Mouse (Mus musculus) hindbrain, embryonic 11.5 days (tissue): ENCODE data around the gene Numb. TPM values are rescaled to one million over a fixed set of nuclear protein-coding genes. Genes with fewer than 3 reads are reported as not detected.

Experiments used
- ATAC-seq: fragments of 200-750 bp; cut with Nextera tagmentation; 2 replicates; pipeline ENCODE4 v1.8.0; 2017; ENCODE audit warnings: mild to moderate bottlenecking, moderate TSS enrichment, moderate library complexity; ENCODE audit not compliant: low FRiP score
- DNase-seq: peaks from one replicate; pipeline ENCODE4 v3.0.0-alpha.2; 2015; ENCODE audit warnings: low spot score
- H3K27ac ChIP-seq: fragments of 300-500 bp; sonication (generic); 2 replicates; pipeline ENCODE4 v1.5.1; 2014; ENCODE audit warnings: mild to moderate bottlenecking, low read depth, low read length
- H3K27me3 ChIP-seq: fragments of 300-500 bp; sonication (generic); 2 replicates; pipeline ENCODE4 v1.6.1; 2014; ENCODE audit warnings: mild to moderate bottlenecking, low read length, moderate library complexity, mixed read lengths; ENCODE audit not compliant: control insufficient read depth, insufficient read depth
- H3K36me3 ChIP-seq: fragments of 300-500 bp; sonication (generic); 2 replicates; pipeline ENCODE4 v1.6.1; 2014; ENCODE audit warnings: mild to moderate bottlenecking, low read length, moderate library complexity, mixed read lengths; ENCODE audit not compliant: control insufficient read depth, insufficient read depth
- H3K4me1 ChIP-seq: fragments of 300-500 bp; sonication (generic); replicated peaks from 2 replicates; pipeline ENCODE4 v1.6.1; 2014; ENCODE audit warnings: low read length, mixed read lengths; ENCODE audit not compliant: control insufficient read depth, insufficient read depth
- H3K4me2 ChIP-seq: fragments of 300-500 bp; sonication (generic); replicated peaks from 2 replicates; pipeline ENCODE4 v1.6.1; 2014; ENCODE audit warnings: mild to moderate bottlenecking, low read depth, low read length
- H3K4me3 ChIP-seq: fragments of 300-500 bp; sonication (generic); 2 replicates; pipeline ENCODE4 v1.5.1; 2014; ENCODE audit warnings: low read depth, low read length
- H3K9ac ChIP-seq: fragments of 300-500 bp; sonication (generic); 2 replicates; pipeline ENCODE4 v1.6.1; 2014; ENCODE audit warnings: low read depth, low read length
- H3K9me3 ChIP-seq: fragments of 300-500 bp; sonication (generic); 2 replicates; pipeline ENCODE4 v1.6.1; 2016; ENCODE audit warnings: low read length; ENCODE audit not compliant: control insufficient read depth
- WGBS: fragments of 180-500 bp; shearing (Covaris S2); extraction: QIAGEN DNeasy Blood & Tissue Kit; methylation state at CpG from one replicate; pipeline ENCODE4 v1.1.7; 2014; 5-methylcytosine and 5-hydroxymethylcytosine counted together
- polyA plus RNA-seq: library from polyadenylated mRNA; unstranded; fragments of >200 nt; fragmentation: Nextera tagmentation; extraction: Ambion mirVana; gene quantifications from 2 replicates; pipeline ENCODE4 v1.2.1, GENCODE M21; 2014

Numb gene
- polyA plus RNA-seq, 1 experiment from 2014 or later = 31.0 TPM

- Histone ChIP-seq H3K9ac (no peak overlapping the region), H3K36me3 (no peaks in the 10 kb centered on the region), H3K4me3 (no peak overlapping the region), H3K27me3 (no peaks in the 10 kb centered on the region), H3K9me3 (no peaks in the 10 kb centered on the region), H3K27ac (no peak overlapping the region), H3K4me2 (no peak overlapping the region), H3K4me1 (peaks cover 8% of the 10 kb centered on the region; the same call in 1 of the 2 replicates)
- ATAC-seq = no peak
- no peak for DNase-seq
- WGBS = 19% methylated on average over 4 of the region's 4 CpGs
These were observed 159.0 kb downstream of the Numb start for GRCm38 (mm10) chr12:83762706-83763105.

- no peak overlapping the region for H3K27ac ChIP-seq
- H3K9ac ChIP-seq = no peak overlapping the region
- no peak overlapping the region for H3K4me2 ChIP-seq
- DNase-seq = no peak
- H3K27me3 ChIP-seq = no peaks in the 10 kb centered on the region
- no peak for ATAC-seq
- H3K36me3 ChIP-seq = no peaks in the 10 kb centered on the region
- no peaks in the 10 kb centered on the region for H3K9me3 ChIP-seq
- WGBS = 87% methylated on average over 2 of the region's 2 CpGs
- peaks cover 7% of the 10 kb centered on the region; the same call in 1 of the 2 replicates for H3K4me1 ChIP-seq
- no peak overlapping the region for H3K4me3 ChIP-seq
These were observed 161.5 kb downstream of the Numb start for GRCm38 (mm10) chr12:83760201-83760600.

GRCm38 (mm10) chr12:83758735-83759134 is 163.0 kb downstream of the Numb start:
- Histone ChIP-seq H3K27me3 (no peaks in the 10 kb centered on the region), H3K9ac (no peak overlapping the region), H3K4me2 (no peak overlapping the region), H3K4me1 (peaks cover 4% of the 10 kb centered on the region; the same call in 1 of the 2 replicates), H3K27ac (no peak overlapping the region), H3K36me3 (no peaks in the 10 kb centered on the region), H3K9me3 (no peaks in the 10 kb centered on the region), H3K4me3 (no peak overlapping the region)
- ATAC-seq = no peak
- WGBS = 71% methylated on average over 10 of the region's 10 CpGs
- DNase-seq = no peak

GRCm38 (mm10) chr12:83752495-83752894 is 169.2 kb downstream of the Numb start:
- Histone ChIP-seq H3K36me3 (no peaks in the 10 kb centered on the region), H3K9me3 (no peaks in the 10 kb centered on the region), H3K27ac (no peak overlapping the region), H3K27me3 (no peaks in the 10 kb centered on the region), H3K4me2 (no peak overlapping the region), H3K4me3 (no peak overlapping the region), H3K9ac (no peak overlapping the region), H3K4me1 (no peaks in the 10 kb centered on the region)
- no peak for DNase-seq
- ATAC-seq = no peak
- 67% methylated on average over 2 of the region's 2 CpGs for WGBS

GRCm38 (mm10) chr12:83749186-83749585 is 172.5 kb downstream of the Numb start:
- WGBS = 63% methylated on average over 1 of the region's 1 CpGs
- H3K4me3 ChIP-seq = no peak overlapping the region

More at GRCm38 (mm10) chr12:83749186-83749585, 172.5 kb downstream of the Numb start:
- no peak overlapping the region for H3K4me2 ChIP-seq
- H3K9ac ChIP-seq = no peak overlapping the region
- ATAC-seq (no peak), DNase-seq (no peak)
- no peaks in the 10 kb centered on the region for H3K27me3 ChIP-seq
- no peaks in the 10 kb centered on the region for H3K36me3 ChIP-seq
- H3K9me3 ChIP-seq = no peaks in the 10 kb centered on the region
- no peaks in the 10 kb centered on the region for H3K4me1 ChIP-seq
- no peak overlapping the region for H3K27ac ChIP-seq

Other genes starting within 250 kb of the Numb start
- 76.3 and 76.6 TPM in 2 replicates for gene Psen1, start 233.8 kb downstream of the Numb start, polyA plus RNA-seq
- 0.04 and 0.11 TPM in 2 replicates for gene Papln, start 158.3 kb downstream of the Numb start, polyA plus RNA-seq
- gene Riox1, start 28.7 kb upstream of the Numb start, polyA plus RNA-seq = 14.9 and 15.0 TPM in 2 replicates
- 0.08 TPM in 1 of 2 replicates, not detected in the other for gene Heatr4, start 62.9 kb upstream of the Numb start, polyA plus RNA-seq
- gene Acot2, start 65.9 kb upstream of the Numb start, polyA plus RNA-seq = 14.0 and 15.7 TPM in 2 replicates
- gene Acot1, start 87.6 kb upstream of the Numb start, polyA plus RNA-seq = 45.5 and 49.5 TPM in 2 replicates
- 0.14 and 0.63 TPM in 2 replicates for gene Acot4, start 116.4 kb upstream of the Numb start, polyA plus RNA-seq
- not detected in 2 replicates for gene Gm49366, start 117.0 kb upstream of the Numb start, polyA plus RNA-seq
- gene Acot3, start 130.2 kb upstream of the Numb start, polyA plus RNA-seq = 0.37 and 0.47 TPM in 2 replicates
- gene Acot5, start 147.4 kb upstream of the Numb start, polyA plus RNA-seq = not detected in 2 replicates
- 0.76 and 0.91 TPM in 2 replicates for gene Acot6, start 178.7 kb upstream of the Numb start, polyA plus RNA-seq
- 4.8 and 6.3 TPM in 2 replicates for gene Dnal1, start 192.4 kb upstream of the Numb start, polyA plus RNA-seq
- 2.4 and 2.6 TPM in 2 replicates for gene Pnma1, start 226.6 kb upstream of the Numb start, polyA plus RNA-seq